Mouse (Mus musculus) adrenal gland, adult 10 weeks (tissue): ENCODE results near the gene Gm15737. TPM values are rescaled to one million over a fixed set of nuclear protein-coding genes. Genes with fewer than 3 reads are reported as not detected.

ENCODE experiments used
- polyA plus RNA-seq: library from polyadenylated mRNA; stranded (reverse); fragments of 350-450 nt; fragmentation: Illumina TruSeq; extraction: RNeasy Lipid Tissue Mini Kit (QIAGEN cat#74804); gene quantifications from one replicate; pipeline ENCODE4 v1.2.3, GENCODE M21; 2014; ENCODE audit warnings: low read depth, low replicate concordance

Gm15737 gene
- polyA plus RNA-seq, result not detected

DNA sequence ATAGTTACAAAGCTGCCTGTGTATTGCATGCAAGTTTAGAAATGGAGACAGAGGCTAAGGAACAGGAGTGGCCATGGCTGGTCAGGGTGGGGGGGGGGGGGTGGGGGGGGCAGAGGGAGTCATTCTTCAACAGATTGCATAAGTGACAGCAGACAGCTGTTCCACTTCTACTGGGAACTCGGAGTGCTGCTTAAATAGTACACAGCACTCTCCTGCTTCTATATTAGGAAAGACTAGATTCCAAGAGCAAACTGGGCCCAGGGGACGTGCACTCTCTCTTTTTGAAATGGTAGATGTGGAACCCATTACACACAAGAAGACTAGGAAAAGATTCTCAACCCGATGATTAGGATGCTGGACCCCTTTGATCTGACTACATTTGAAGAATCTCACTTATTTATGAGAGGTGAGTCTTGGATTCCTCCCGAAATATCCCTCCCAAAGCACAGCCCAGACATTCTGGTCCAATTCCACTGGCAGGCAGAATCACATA lies at the start of gene Gm15737:
Gene Gm15737 (plus strand): TSS at position 269 of the 493 bp plus-strand sequence.

Other genes with a start within 250 kb of the Gm15737 start
- 12.2 TPM for gene Prickle2, start 163.2 kb upstream of the Gm15737 start, polyA plus RNA-seq
- 5.3 TPM for gene A730049H05Rik, start 52.9 kb upstream of the Gm15737 start, polyA plus RNA-seq
- gene Adamts9, start 74.1 kb downstream of the Gm15737 start, polyA plus RNA-seq, result 12.0 TPM